Mouse (Mus musculus) cerebellum, adult 2 months (tissue): ENCODE measurements around the gene H2bfm. TPM values are rescaled to one million over a fixed set of nuclear protein-coding genes. Genes with fewer than 3 reads are reported as not detected.
"Not testable (repeated sequence)": the region's sequence is repeated elsewhere in the genome, so short reads cannot be mapped to it uniquely, and the experiment has no call there.

Source experiments
- DNase-seq, 2 experiments: peaks; one replicate each; pipeline ENCODE4 v3.0.0; 2021
- H3K27ac ChIP-seq: fragments of 200-500 bp; 2 replicates; pipeline ENCODE4 v1.5.1; 2012; ENCODE audit warnings: low read length, control low read depth, inconsistent platforms; ENCODE audit not compliant: insufficient read depth
- H3K27me3 ChIP-seq: fragments of 200-500 bp; 2 replicates; pipeline ENCODE4 v1.6.1; 2012; ENCODE audit warnings: inconsistent platforms, mild to moderate bottlenecking, low read length, moderate library complexity; ENCODE audit not compliant: control insufficient read depth, insufficient read depth
- H3K4me1 ChIP-seq: fragments of 200-500 bp; 2 replicates; pipeline ENCODE4 v1.6.1; 2011; ENCODE audit warnings: low read length; ENCODE audit not compliant: control insufficient read depth, insufficient read depth
- H3K4me3 ChIP-seq: fragments of 200-500 bp; replicated peaks from 2 replicates; pipeline ENCODE3; 2011; ENCODE audit warnings: mild to moderate bottlenecking, low read depth, low read length, control low read depth; ENCODE audit not compliant: insufficient read depth
- CTCF ChIP-seq: fragments of 200-500 bp; IDR thresholded peaks from 2 replicates; pipeline ENCODE4 v1.5.1; 2011; ENCODE audit warnings: low read depth, mild to moderate bottlenecking, control low read depth, low read length, moderate library complexity, borderline replicate concordance; ENCODE audit not compliant: insufficient read depth
- POLR2A ChIP-seq: fragments of 200-500 bp; IDR thresholded peaks from 2 replicates; pipeline ENCODE4 v1.6.1; 2011; ENCODE audit warnings: low read length, control low read depth, borderline replicate concordance; ENCODE audit not compliant: insufficient read depth
- WGBS: fragments of 180-500 bp; shearing (Covaris S2); methylation state at CpG from one replicate; pipeline ENCODE4 v1.1.7; 2018; 5-methylcytosine and 5-hydroxymethylcytosine counted together
- polyA plus RNA-seq: library from polyadenylated mRNA; depleted of rRNA; stranded (reverse); fragments of >200 nt; gene quantifications from 2 replicates; pipeline ENCODE4 v1.2.3, GENCODE M21; 2012; rRNA removed

The H2bfm gene
- polyA plus RNA-seq, result not detected in 2 replicates

- H3K4me3 ChIP-seq, result no peak within 1 kb of the TSS
- no peak for TF ChIP-seq POLR2A
- TF ChIP-seq CTCF, result no peak
- no peak for DNase-seq
- no peaks in the 10 kb centered on the region for H3K4me1 ChIP-seq
- H3K27me3 ChIP-seq, result no peaks in the 10 kb centered on the region
- 94% methylated on average over 14 of the region's 14 CpGs for WGBS
- no peak within 1 kb of the TSS for H3K27ac ChIP-seq
Observed at GRCm38 (mm10) chrX:136927031-136927430, at the start of gene H2bfm. TSS of gene H2bfm (plus strand) at chrX:136927325.

- WGBS, result 63% methylated on average over 2 of the region's 2 CpGs
- no peaks in the 10 kb centered on the region for H3K27me3 ChIP-seq
- no peak overlapping the region for H3K27ac ChIP-seq
- H3K4me1 ChIP-seq, result no peaks in the 10 kb centered on the region
- H3K4me3 ChIP-seq, result no peak overlapping the region
- DNase-seq, result peak in 1 of 2 experiments; percentile 1
- TF ChIP-seq POLR2A, result no peak
- TF ChIP-seq CTCF, result peak; percentile 23; the same call in 1 of the 2 replicates
Observed at GRCm38 (mm10) chrX:136895757-136896156, 31.4 kb upstream of the H2bfm start.

- WGBS, result 46% methylated on average over 4 of the region's 4 CpGs
- Histone ChIP-seq H3K27me3 (no peaks in the 10 kb centered on the region), H3K4me1 (no peaks in the 10 kb centered on the region), H3K4me3 (no peak overlapping the region), H3K27ac (no peak overlapping the region)
- no peak for DNase-seq
- TF ChIP-seq CTCF (no peak), POLR2A (no peak)
Observed at GRCm38 (mm10) chrX:136904369-136904768, 22.8 kb upstream of the H2bfm start.

- H3K27me3 ChIP-seq, result no peaks in the 10 kb centered on the region
- no peak for DNase-seq
- H3K4me3 ChIP-seq, result no peak overlapping the region
- no peak overlapping the region for H3K27ac ChIP-seq
- TF ChIP-seq POLR2A (no peak), CTCF (no peak)
- H3K4me1 ChIP-seq, result no peaks in the 10 kb centered on the region
Observed at GRCm38 (mm10) chrX:136925863-136926262, 1.3 kb upstream of the H2bfm start.

GRCm38 (mm10) chrX:136937985-136938384, 10.9 kb downstream of the H2bfm start:
- H3K27me3 ChIP-seq, result no peaks in the 10 kb centered on the region
- DNase-seq, result no peak
- H3K27ac ChIP-seq, result no peak overlapping the region
- no peak overlapping the region for H3K4me3 ChIP-seq
- H3K4me1 ChIP-seq, result no peaks in the 10 kb centered on the region
- TF ChIP-seq POLR2A, result no peak
- no peak for TF ChIP-seq CTCF
- 62% methylated on average over 3 of the region's 3 CpGs for WGBS

- H3K4me3 ChIP-seq, result peak overlapping the region; percentile 67
- 10% methylated on average over 13 of the region's 13 CpGs for WGBS
- H3K27me3 ChIP-seq, H3K4me1 ChIP-seq, H3K27ac ChIP-seq: not testable (repeated sequence)
- TF ChIP-seq POLR2A, result peak; percentile 17; the same call in 1 of the 2 replicates
- DNase-seq, result peak; percentile 87 to 88
Observed at GRCm38 (mm10) chrX:136957583-136958279, 30.6 kb downstream of the H2bfm start.

- not testable (repeated sequence) for H3K27ac ChIP-seq, DNase-seq, H3K27me3 ChIP-seq, H3K4me1 ChIP-seq
- 45% methylated on average over 5 of the region's 5 CpGs for WGBS
- peak overlapping the region; percentile 42 for H3K4me3 ChIP-seq
Observed at GRCm38 (mm10) chrX:136958300-136958699, 31.2 kb downstream of the H2bfm start.

- no peak overlapping the region for H3K27ac ChIP-seq
- H3K27me3 ChIP-seq, result no peaks in the 10 kb centered on the region
- H3K4me3 ChIP-seq, result no peak overlapping the region
- H3K4me1 ChIP-seq, result no peaks in the 10 kb centered on the region
- peak; percentile 36 to 41 for DNase-seq
- WGBS, result 14% methylated on average over 2 of the region's 2 CpGs
- TF ChIP-seq POLR2A (no peak), CTCF (peak; percentile 60)
Observed at GRCm38 (mm10) chrX:136959688-136960087, 32.6 kb downstream of the H2bfm start.

- not testable (repeated sequence) for DNase-seq, H3K4me1 ChIP-seq, H3K27me3 ChIP-seq
- WGBS, result 94% methylated on average over 6 of the region's 6 CpGs
- 0 out of 2 replicates have a peak within 1 kb of the TSS, but pooled peaks have one; percentile 16 for H3K27ac ChIP-seq
- peak within 1 kb of the TSS; percentile 97 for H3K4me3 ChIP-seq
Observed at GRCm38 (mm10) chrX:136975397-136975796, 48.3 kb downstream of the H2bfm start, which contains the start of gene Tmsb15b2. TSS of gene Tmsb15b2 (minus strand) at chrX:136975497.
